Mouse (Mus musculus) brain, embryonic 14.5 days (tissue): Measurements from ENCODE around the gene Tnp1.

Source experiments
- CTCF ChIP-seq: fragments of 200-500 bp; IDR thresholded peaks from 2 replicates; pipeline ENCODE4 v1.5.1; 2012; ENCODE audit warnings: inconsistent platforms, mild to moderate bottlenecking, moderate library complexity, borderline replicate concordance; ENCODE audit not compliant: insufficient read depth, insufficient read length; ENCODE audit errors: extremely low read depth
- POLR2A ChIP-seq: fragments of 200-500 bp; IDR thresholded peaks from 2 replicates; pipeline ENCODE4 v1.6.1; 2012; ENCODE audit warnings: mild to moderate bottlenecking, inconsistent platforms, borderline replicate concordance; ENCODE audit not compliant: poor library complexity, insufficient read depth, insufficient read length, severe bottlenecking; ENCODE audit errors: extremely low read depth

GRCm38 (mm10) chr1:73043671-73044070, 28.0 kb upstream of the Tnp1 start:
- no peak for TF ChIP-seq POLR2A
- TF ChIP-seq CTCF: no peak
